Mouse (Mus musculus) small intestine, adult 2 months (tissue): ENCODE data around the gene St8sia1.

Experiments used
- CTCF ChIP-seq: fragments of 200-500 bp; IDR thresholded peaks from 2 replicates; pipeline ENCODE4 v1.5.1; 2012; ENCODE audit warnings: low read depth, mild to moderate bottlenecking, control low read depth, inconsistent platforms, low read length, moderate library complexity, mixed read lengths; ENCODE audit not compliant: insufficient replicate concordance, insufficient read length; ENCODE audit errors: extremely low read depth
- POLR2A ChIP-seq: fragments of 200-500 bp; IDR thresholded peaks from 2 replicates; pipeline ENCODE4 v1.6.1; 2012; ENCODE audit warnings: low read depth, mild to moderate bottlenecking, control low read depth, inconsistent platforms, low read length, moderate library complexity

DNA sequence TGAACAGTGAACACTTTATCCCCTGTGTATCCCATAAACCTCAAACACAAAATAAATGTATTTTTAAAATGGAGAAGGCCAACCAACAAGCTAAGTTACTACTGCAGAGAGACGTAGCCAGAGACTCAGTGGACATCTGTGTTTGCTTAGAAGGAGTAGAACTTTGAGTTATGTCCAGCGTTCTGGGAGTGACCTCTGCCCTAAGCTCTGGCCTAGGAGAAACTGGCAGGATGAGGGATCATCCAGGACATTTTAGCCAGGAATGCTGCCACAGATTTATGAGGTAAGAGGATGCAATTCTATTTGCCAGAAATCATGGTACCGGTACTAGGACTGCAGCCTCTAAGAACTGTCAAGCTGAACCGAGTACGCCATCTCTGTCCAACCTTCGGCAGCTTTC lies 45.6 kb downstream of the St8sia1 start:
- TF ChIP-seq POLR2A (no peak), CTCF (no peak)
